Mouse (Mus musculus): ENCODE data around the gene Cox14. TPM values are rescaled to one million over a fixed set of nuclear protein-coding genes. Genes with fewer than 3 reads are reported as not detected.
"Not testable (repeated sequence)": the region's sequence is repeated elsewhere in the genome, so short reads cannot be mapped to it uniquely, and the experiment has no call there.

The Cox14 gene
- polyA plus RNA-seq, 1 experiment from 2014 or later: 181 TPM

DNA sequence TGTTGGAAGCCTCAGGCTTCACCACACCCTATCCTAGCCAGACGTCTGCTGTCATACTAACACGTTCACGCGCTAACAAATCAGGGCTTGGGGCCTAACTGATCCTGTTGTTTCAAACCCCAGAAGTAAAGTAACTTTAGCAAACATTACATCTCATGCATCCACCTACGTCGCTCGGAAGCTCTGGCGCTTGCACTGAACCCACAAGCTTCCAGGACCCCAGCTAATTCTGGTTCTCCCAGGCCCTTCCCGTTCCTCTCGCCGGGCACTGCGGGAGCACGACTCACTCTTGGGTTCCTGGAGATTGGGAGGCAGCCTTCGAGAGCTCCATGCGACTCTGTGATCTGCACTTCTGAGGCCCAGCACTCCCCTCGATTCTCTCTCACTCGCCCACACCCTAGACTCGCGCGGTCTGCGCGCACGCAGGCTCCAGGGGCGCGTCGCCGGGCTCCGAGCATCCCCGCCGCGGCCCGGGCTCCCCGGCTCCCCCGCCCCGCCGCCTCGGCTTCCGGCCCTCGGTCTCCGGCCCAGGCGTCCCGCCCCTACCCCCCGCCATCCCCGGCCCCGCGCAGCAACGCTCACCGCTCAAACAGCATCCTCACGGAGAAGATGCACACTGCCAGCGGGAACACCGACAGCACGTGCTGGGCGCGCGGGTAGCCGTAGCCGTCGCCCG is 46.3 kb downstream of the Cox14 start:
- Histone ChIP-seq H3K9ac (peak overlapping the region; percentile 81), H3K9me3 (replicated peaks) (no peaks in the 10 kb centered on the region), H3K27ac (replicated peaks) (peak overlapping the region; percentile 96), H3K36me3 (0 out of 2 replicates have a peak, but pooled peaks cover 2% of the 10 kb centered on the region), H3K27me3 (no peaks in the 10 kb centered on the region), H3K4me2 (replicated peaks) (peak overlapping the region; percentile 76), H3K4me1 (peaks cover 10% of the 10 kb centered on the region), H3K4me3 (replicated peaks) (peak overlapping the region; percentile 89)
- peak; percentile 68 for ATAC-seq (ENCODE audit: insufficient number of reproducible peaks, low FRiP score, low TSS enrichment, low read depth)
- WGBS: under 1% methylated on average over 51 of the region's 59 CpGs

DNA sequence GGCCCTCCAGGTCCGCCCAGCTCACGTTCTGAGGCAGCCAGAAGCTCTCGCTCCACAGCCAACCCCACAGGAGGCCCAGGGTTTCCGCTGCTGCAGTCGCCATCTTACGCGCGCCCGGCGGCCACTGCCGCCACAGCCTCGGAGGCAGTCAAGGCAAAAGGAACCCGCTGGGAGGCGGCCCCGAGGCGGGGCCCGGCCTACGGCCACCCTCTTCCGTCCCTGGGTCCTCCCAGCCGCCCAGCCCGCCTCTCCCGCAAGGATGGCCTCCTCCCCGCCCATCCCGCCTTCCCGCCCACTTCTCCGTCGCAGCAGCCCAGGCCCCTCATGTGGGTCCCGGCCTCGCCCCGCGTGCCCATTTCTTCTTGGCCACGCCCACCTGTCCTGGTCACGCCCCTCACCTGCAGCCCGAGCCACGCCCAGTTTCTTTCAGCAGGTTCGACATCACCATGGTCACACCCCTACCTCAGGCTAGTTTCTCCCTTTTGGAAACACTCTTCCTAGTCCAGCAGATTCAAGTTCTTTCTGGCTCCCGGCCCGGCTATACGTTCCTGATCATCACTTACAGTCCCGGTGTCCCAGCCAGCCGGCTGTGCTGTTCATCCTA is 47.0 kb downstream of the Cox14 start:
- Histone ChIP-seq H3K36me3 (no peaks in the 10 kb centered on the region), H3K4me2 (replicated peaks) (peak overlapping the region; percentile 76), H3K9ac (peak overlapping the region; percentile 81), H3K4me3 (replicated peaks) (peak overlapping the region; percentile 89), H3K27me3 (no peaks in the 10 kb centered on the region), H3K4me1 (peaks cover 10% of the 10 kb centered on the region), H3K9me3 (replicated peaks) (no peaks in the 10 kb centered on the region), H3K27ac (replicated peaks) (peak overlapping the region; percentile 96)
- WGBS: under 1% methylated on average over 41 of the region's 41 CpGs
- ATAC-seq (ENCODE audit: insufficient number of reproducible peaks, low FRiP score, low TSS enrichment, low read depth): peak; percentile 95

GRCm38 (mm10) chr15:99772881-99772924 is 47.3 kb downstream of the Cox14 start, which contains the start of gene Cers5:
TSS of gene Cers5 (minus strand) at chr15:99772885.
- Histone ChIP-seq H3K4me3 (replicated peaks) (peak within 1 kb of the TSS; percentile 89), H3K27ac (replicated peaks) (peak within 1 kb of the TSS; percentile 96), H3K4me1 (peaks cover 10% of the 10 kb centered on the region), H3K4me2 (replicated peaks) (peak within 1 kb of the TSS; percentile 76), H3K9ac (peak within 1 kb of the TSS; percentile 81)
- not testable (repeated sequence) for H3K9me3 ChIP-seq (replicated peaks); H3K27me3 ChIP-seq; ATAC-seq (ENCODE audit: insufficient number of reproducible peaks, low FRiP score, low TSS enrichment, low read depth); H3K36me3 ChIP-seq

GRCm38 (mm10) chr15:99772925-99773324 is 47.5 kb downstream of the Cox14 start:
- no peaks in the 10 kb centered on the region for H3K27me3 ChIP-seq
- H3K27ac ChIP-seq (replicated peaks): peak overlapping the region; percentile 44
- H3K36me3 ChIP-seq: no peaks in the 10 kb centered on the region; the same call in 1 of the 2 replicates
- no peak overlapping the region for H3K9ac ChIP-seq
- H3K4me1 ChIP-seq: peaks cover 10% of the 10 kb centered on the region
- H3K4me2 ChIP-seq (replicated peaks): no peak overlapping the region
- WGBS: 23% methylated on average over 3 of the region's 3 CpGs
- ATAC-seq (ENCODE audit: insufficient number of reproducible peaks, low FRiP score, low TSS enrichment, low read depth): no peak
- H3K9me3 ChIP-seq (replicated peaks): no peaks in the 10 kb centered on the region
- no peak overlapping the region for H3K4me3 ChIP-seq (replicated peaks)

Other genes starting within 250 kb of the Cox14 start
- gene Faim2, start 197.5 kb upstream of the Cox14 start, polyA plus RNA-seq (2015; fragmentation: Nextera tagmentation; extraction: Ambion mirVana): 3.3 and 7.3 TPM in 2 replicates
- gene Aqp2, start 146.6 kb upstream of the Cox14 start, polyA plus RNA-seq (2015; fragmentation: Nextera tagmentation; extraction: Ambion mirVana): not detected in 2 replicates
- gene Aqp5, start 134.8 kb upstream of the Cox14 start, polyA plus RNA-seq (2015; fragmentation: Nextera tagmentation; extraction: Ambion mirVana): 3.5 and 6.0 TPM in 2 replicates
- not detected in 2 replicates for gene Aqp6, start 124.2 kb upstream of the Cox14 start, polyA plus RNA-seq (2015; fragmentation: Nextera tagmentation; extraction: Ambion mirVana)
- gene Racgap1, start 74.0 kb upstream of the Cox14 start, polyA plus RNA-seq (2015; fragmentation: Nextera tagmentation; extraction: Ambion mirVana): 110 and 118 TPM in 2 replicates
- 4.4 and 4.6 TPM in 2 replicates for gene Asic1, start 55.2 kb upstream of the Cox14 start, polyA plus RNA-seq (2015; fragmentation: Nextera tagmentation; extraction: Ambion mirVana)
- gene Smarcd1, start 23.5 kb upstream of the Cox14 start, polyA plus RNA-seq (2015; fragmentation: Nextera tagmentation; extraction: Ambion mirVana): 37.4 and 40.1 TPM in 2 replicates
- gene Gm17349, start 20.1 kb upstream of the Cox14 start, polyA plus RNA-seq (2015; fragmentation: Nextera tagmentation; extraction: Ambion mirVana): not detected in 2 replicates
- 0.76 and 1.0 TPM in 2 replicates for gene Gpd1, start 8.1 kb upstream of the Cox14 start, polyA plus RNA-seq (2015; fragmentation: Nextera tagmentation; extraction: Ambion mirVana)
- gene Cers5, start 47.3 kb downstream of the Cox14 start, polyA plus RNA-seq (2015; fragmentation: Nextera tagmentation; extraction: Ambion mirVana): 73.7 and 78.3 TPM in 2 replicates
- 87.1 and 90.8 TPM in 2 replicates for gene Lima1, start 149.8 kb downstream of the Cox14 start, polyA plus RNA-seq (2015; fragmentation: Nextera tagmentation; extraction: Ambion mirVana)
- 0.03 and 0.04 TPM in 2 replicates for gene Fam186a, start 241.4 kb downstream of the Cox14 start, polyA plus RNA-seq (2015; fragmentation: Nextera tagmentation; extraction: Ambion mirVana)
- 25.0 and 25.1 TPM in 2 replicates for gene Larp4, start 244.4 kb downstream of the Cox14 start, polyA plus RNA-seq (2015; fragmentation: Nextera tagmentation; extraction: Ambion mirVana)

Measured in embryonic facial prominence, embryonic 15.5 days (tissue).